Mouse (Mus musculus) heart, postnatal 0 days (tissue): Measurements from ENCODE around the gene Elavl4. TPM values are rescaled to one million over a fixed set of nuclear protein-coding genes. Genes with fewer than 3 reads are reported as not detected.

ENCODE experiments used
- ATAC-seq: fragments of 200-750 bp; cut with Nextera tagmentation; 2 replicates; pipeline ENCODE4 v1.8.0; 2017; ENCODE audit warnings: low read depth, moderate number of reproducible peaks, moderate library complexity; ENCODE audit not compliant: insufficient read depth
- DNase-seq: peaks from one replicate; pipeline ENCODE4 v3.0.0-alpha.2; 2016; ENCODE audit warnings: low spot score
- H3K27ac ChIP-seq: fragments of 300-500 bp; sonication (generic); 2 replicates; pipeline ENCODE4 v1.5.1; 2014; ENCODE audit warnings: low read depth, mild to moderate bottlenecking
- H3K27me3 ChIP-seq: fragments of 300-500 bp; sonication (generic); 2 replicates; pipeline ENCODE4 v1.6.1; 2014; ENCODE audit warnings: low read length, mixed read lengths; ENCODE audit not compliant: control insufficient read depth, insufficient read depth
- H3K36me3 ChIP-seq: fragments of 300-500 bp; sonication (generic); replicated peaks from 2 replicates; pipeline ENCODE4 v1.6.1; 2014; ENCODE audit warnings: low read length, mixed read lengths; ENCODE audit not compliant: control insufficient read depth, insufficient read depth
- H3K4me1 ChIP-seq: fragments of 300-500 bp; sonication (generic); 2 replicates; pipeline ENCODE4 v1.6.1; 2014; ENCODE audit warnings: antibody characterized with exemption; ENCODE audit not compliant: control insufficient read depth, insufficient read depth
- H3K4me2 ChIP-seq: fragments of 300-500 bp; sonication (generic); 2 replicates; pipeline ENCODE4 v1.6.1; 2014; ENCODE audit warnings: low read depth, mild to moderate bottlenecking, low read length, moderate library complexity
- H3K4me3 ChIP-seq: fragments of 300-500 bp; sonication (generic); 2 replicates; pipeline ENCODE4 v1.5.1; 2014; ENCODE audit warnings: low read depth, low read length
- H3K9ac ChIP-seq: fragments of 300-500 bp; sonication (generic); replicated peaks from 2 replicates; pipeline ENCODE4 v1.6.1; 2014; ENCODE audit warnings: low read depth, low read length, mixed read lengths
- H3K9me3 ChIP-seq: fragments of 300-500 bp; sonication (generic); replicated peaks from 2 replicates; pipeline ENCODE4 v1.6.1; 2016; ENCODE audit warnings: low read length; ENCODE audit not compliant: control insufficient read depth
- CTCF ChIP-seq: IDR thresholded peaks from 2 replicates; pipeline ENCODE4 v1.5.1; 2016; ENCODE audit warnings: antibody characterized with exemption, control low read depth, low read depth
- EP300 ChIP-seq: IDR thresholded peaks from 2 replicates; pipeline ENCODE4 v1.6.1; 2016; ENCODE audit warnings: antibody characterized with exemption, low read depth
- WGBS: fragments of 180-500 bp; shearing (Covaris S2); extraction: QIAGEN DNeasy Blood & Tissue Kit; methylation state at CpG from one replicate; pipeline ENCODE4 v1.1.7; 2014; 5-methylcytosine and 5-hydroxymethylcytosine counted together
- polyA plus RNA-seq: library from polyadenylated mRNA; unstranded; fragments of >200 nt; fragmentation: Nextera tagmentation; extraction: Ambion mirVana; gene quantifications from 2 replicates; pipeline ENCODE4 v1.2.1, GENCODE M21; 2015
- total RNA-seq: library from RNA; depleted of rRNA; stranded (reverse); fragments of >200 nt; gene quantifications from 2 replicates; pipeline ENCODE4 v1.2.3, GENCODE M21; 2014; ENCODE audit warnings: low replicate concordance; rRNA removed

The Elavl4 gene
- total RNA-seq: 1.9 TPM in 1 of 2 replicates, not detected in the other
- 0.98 and 1.5 TPM in 2 replicates for polyA plus RNA-seq

- H3K4me1 ChIP-seq: no peaks in the 10 kb centered on the region
- H3K9ac ChIP-seq: peak within 1 kb of the TSS; percentile 52
- H3K27ac ChIP-seq: peak within 1 kb of the TSS; percentile 52; the same call in 1 of the 2 replicates
- no peaks in the 10 kb centered on the region for H3K9me3 ChIP-seq
- peak within 1 kb of the TSS; percentile 74 for H3K4me3 ChIP-seq
- WGBS: under 1% methylated on average over 73 of the region's 75 CpGs
- TF ChIP-seq EP300 (no peak), CTCF (peak; percentile 62)
- DNase-seq (peak; percentile 44), ATAC-seq (peak; percentile 87)
- peak within 1 kb of the TSS; percentile 94 for H3K4me2 ChIP-seq
- H3K36me3 ChIP-seq: no peaks in the 10 kb centered on the region
- no peaks in the 10 kb centered on the region for H3K27me3 ChIP-seq
Measured at GRCm38 (mm10) chr4:110351178-110352000, at the start of gene Elavl4. Gene Elavl4 (minus strand): TSS chr4:110351909.

GRCm38 (mm10) chr4:110397618-110398045 lies 45.9 kb upstream of the Elavl4 start, which contains the start of gene Agbl4:
Gene Agbl4 (plus strand): TSS chr4:110397661.
- H3K9me3 ChIP-seq: no peaks in the 10 kb centered on the region
- H3K9ac ChIP-seq: peak within 1 kb of the TSS; percentile 36; the same call in 1 of the 2 replicates
- 1% methylated on average over 27 of the region's 27 CpGs for WGBS
- H3K27ac ChIP-seq: no peak within 1 kb of the TSS
- DNase-seq (peak; percentile 46), ATAC-seq (peak; percentile 83)
- H3K4me1 ChIP-seq: no peaks in the 10 kb centered on the region
- H3K36me3 ChIP-seq: no peaks in the 10 kb centered on the region
- peak within 1 kb of the TSS; percentile 57 for H3K4me2 ChIP-seq
- no peaks in the 10 kb centered on the region for H3K27me3 ChIP-seq
- TF ChIP-seq EP300 (no peak), CTCF (no peak)
- H3K4me3 ChIP-seq: peak within 1 kb of the TSS; percentile 53

- Histone ChIP-seq H3K9ac (no peak overlapping the region), H3K4me3 (no peak overlapping the region), H3K27ac (no peak overlapping the region), H3K36me3 (no peaks in the 10 kb centered on the region), H3K9me3 (no peaks in the 10 kb centered on the region), H3K4me2 (no peak overlapping the region), H3K4me1 (no peaks in the 10 kb centered on the region), H3K27me3 (no peaks in the 10 kb centered on the region)
- TF ChIP-seq CTCF (no peak), EP300 (no peak)
- DNase-seq: no peak
- 79% methylated on average over 5 of the region's 5 CpGs for WGBS
- ATAC-seq: no peak
Measured at GRCm38 (mm10) chr4:110396221-110396620, 44.5 kb upstream of the Elavl4 start.

- no peaks in the 10 kb centered on the region for H3K36me3 ChIP-seq
- 68% methylated on average over 2 of the region's 2 CpGs for WGBS
- ATAC-seq: no peak
Measured at GRCm38 (mm10) chr4:110360568-110360967, 8.9 kb upstream of the Elavl4 start.

GRCm38 (mm10) chr4:110352001-110352369 lies 276 bp upstream of the Elavl4 start:
- Histone ChIP-seq H3K4me3 (peak overlapping the region; percentile 74), H3K9me3 (no peaks in the 10 kb centered on the region), H3K4me1 (no peaks in the 10 kb centered on the region), H3K27me3 (no peaks in the 10 kb centered on the region), H3K9ac (peak overlapping the region; percentile 52), H3K4me2 (peak overlapping the region; percentile 94), H3K27ac (no peak overlapping the region), H3K36me3 (no peaks in the 10 kb centered on the region)
- 11% methylated on average over 5 of the region's 5 CpGs for WGBS
- no peak for ATAC-seq
- TF ChIP-seq EP300: no peak
- peak; percentile 36 for DNase-seq

More at GRCm38 (mm10) chr4:110360568-110360967, 8.9 kb upstream of the Elavl4 start:
- H3K4me3 ChIP-seq: no peak overlapping the region
- no peaks in the 10 kb centered on the region for H3K27me3 ChIP-seq
- H3K4me1 ChIP-seq: no peaks in the 10 kb centered on the region
- H3K9ac ChIP-seq: no peak overlapping the region
- H3K27ac ChIP-seq: no peak overlapping the region
- TF ChIP-seq CTCF (no peak), EP300 (no peak)
- no peak overlapping the region for H3K4me2 ChIP-seq
- no peaks in the 10 kb centered on the region for H3K9me3 ChIP-seq
- no peak for DNase-seq

GRCm38 (mm10) chr4:110350856-110351177 lies 892 bp downstream of the Elavl4 start:
- WGBS: 9% methylated on average over 6 of the region's 6 CpGs
- TF ChIP-seq CTCF: no peak
- no peak for TF ChIP-seq EP300
- H3K4me3 ChIP-seq: peak overlapping the region; percentile 74
- H3K36me3 ChIP-seq: no peaks in the 10 kb centered on the region
- ATAC-seq (no peak; the same call in 1 of the 2 replicates), DNase-seq (no peak)
- H3K4me2 ChIP-seq: peak overlapping the region; percentile 94
- no peaks in the 10 kb centered on the region for H3K27me3 ChIP-seq
- H3K9ac ChIP-seq: peak overlapping the region; percentile 52
- H3K27ac ChIP-seq: no peak overlapping the region
- H3K4me1 ChIP-seq: no peaks in the 10 kb centered on the region
- H3K9me3 ChIP-seq: no peaks in the 10 kb centered on the region
